ENCODE assay signal across 19 mouse cellular contexts in genomic region chr13:55006415-55006742, GRCm38 (mm10). TPM values are rescaled to one million over a fixed set of nuclear protein-coding genes. Genes with fewer than 3 reads are reported as not detected.
"Had no signal": no experiment of that assay in that cellular context is flagged by ENCODE, and none has a peak within 500 bp of the region (broad histone marks: within the 10 kb centered on the region; RNA-seq: fewer than 3 reads in every experiment).

No protein-coding gene starts in this region.

- H3K9me3 ChIP-seq: limb, embryonic 12.5 days; limb, embryonic 15.5 days; midbrain, embryonic 12.5 days; neural tube, embryonic 13.5 days; stomach, embryonic 15.5 days had no signal

- H3K4me2 ChIP-seq: limb, embryonic 12.5 days; limb, embryonic 15.5 days; liver, embryonic 11.5 days; midbrain, embryonic 12.5 days; neural tube, embryonic 13.5 days; stomach, embryonic 15.5 days had no signal

- H3K27me3 ChIP-seq: limb, embryonic 15.5 days; stomach, embryonic 15.5 days had no signal

- H3K36me3 ChIP-seq: limb, embryonic 12.5 days; limb, embryonic 15.5 days; midbrain, embryonic 12.5 days; stomach, embryonic 15.5 days had no signal

- H3K9ac ChIP-seq: limb, embryonic 12.5 days; limb, embryonic 15.5 days; liver, embryonic 14.5 days; liver, postnatal 0 days; midbrain, embryonic 12.5 days; neural tube, embryonic 13.5 days; stomach, embryonic 15.5 days had no signal

- DNase-seq: kidney, adult 2 months; kidney, postnatal 25 days; layer of hippocampus, adult 9-11 months; liver, postnatal 0 days; lung, postnatal 36 days; retina, postnatal 1 day; spleen, adult 18-20 months; thymus, postnatal 25 days had no signal

- H3K4me1 ChIP-seq: limb, embryonic 12.5 days; limb, embryonic 15.5 days had no signal

- H3K4me3 ChIP-seq: layer of hippocampus, adult 2 months; limb, embryonic 12.5 days; limb, embryonic 15.5 days; midbrain, embryonic 12.5 days; myocyte; neural tube, embryonic 13.5 days; stomach, embryonic 15.5 days had no signal

- H3K27ac ChIP-seq: kidney, postnatal 0 days; layer of hippocampus, adult 2 months; limb, embryonic 12.5 days; limb, embryonic 15.5 days; liver, embryonic 14.5 days; midbrain, embryonic 12.5 days; neural tube, embryonic 13.5 days; stomach, embryonic 15.5 days had no signal

- ATAC-seq: intestine, postnatal 0 days; liver, postnatal 0 days had no signal

RNA-seq across cellular contexts. Expression of gene Hk3, which starts 14.8 kb away (rescaled TPM):
- polyA plus RNA-seq: myocyte had no signal
